Mouse (Mus musculus) spleen, adult 2 months (tissue): ENCODE measurements around the gene Msantd1.

Experiments
- CTCF ChIP-seq: fragments of 200-500 bp; IDR thresholded peaks from 2 replicates; pipeline ENCODE4 v1.5.1; 2011; ENCODE audit warnings: mild to moderate bottlenecking, inconsistent platforms; ENCODE audit not compliant: insufficient read depth, insufficient read length, insufficient replicate concordance; ENCODE audit errors: extremely low read depth
- POLR2A ChIP-seq: fragments of 200-500 bp; IDR thresholded peaks from 2 replicates; pipeline ENCODE4 v1.6.1; 2011; ENCODE audit warnings: low read depth, low read length, inconsistent platforms

DNA sequence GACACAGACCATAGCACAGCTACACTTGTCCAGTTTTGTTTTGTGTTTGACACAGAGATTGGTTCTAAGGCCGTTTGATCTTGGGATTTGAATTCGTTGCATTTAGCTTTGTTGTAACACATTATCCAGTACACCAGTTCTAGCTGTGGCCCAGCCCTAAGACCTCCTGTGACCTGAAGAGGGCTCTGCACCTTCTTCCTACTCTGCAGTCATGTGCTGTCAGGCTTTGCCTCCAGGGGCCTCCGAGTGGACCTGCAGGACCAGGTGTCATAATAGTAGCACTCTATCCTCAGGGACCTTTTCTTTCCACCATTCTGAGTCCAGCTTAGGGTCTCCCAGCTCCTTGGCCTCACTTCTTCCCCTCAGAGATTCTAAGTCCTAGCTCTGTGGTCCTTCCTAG is 64.7 kb downstream of the Msantd1 start:
- TF ChIP-seq CTCF (no peak), POLR2A (no peak)
